Mouse (Mus musculus) cerebellum, adult 11-12 months (tissue): Measurements from ENCODE around the gene Wdr64.

Experiments used
- DNase-seq: peaks from one replicate; pipeline ENCODE4 v3.0.0; 2022

Gene Wdr64

DNA sequence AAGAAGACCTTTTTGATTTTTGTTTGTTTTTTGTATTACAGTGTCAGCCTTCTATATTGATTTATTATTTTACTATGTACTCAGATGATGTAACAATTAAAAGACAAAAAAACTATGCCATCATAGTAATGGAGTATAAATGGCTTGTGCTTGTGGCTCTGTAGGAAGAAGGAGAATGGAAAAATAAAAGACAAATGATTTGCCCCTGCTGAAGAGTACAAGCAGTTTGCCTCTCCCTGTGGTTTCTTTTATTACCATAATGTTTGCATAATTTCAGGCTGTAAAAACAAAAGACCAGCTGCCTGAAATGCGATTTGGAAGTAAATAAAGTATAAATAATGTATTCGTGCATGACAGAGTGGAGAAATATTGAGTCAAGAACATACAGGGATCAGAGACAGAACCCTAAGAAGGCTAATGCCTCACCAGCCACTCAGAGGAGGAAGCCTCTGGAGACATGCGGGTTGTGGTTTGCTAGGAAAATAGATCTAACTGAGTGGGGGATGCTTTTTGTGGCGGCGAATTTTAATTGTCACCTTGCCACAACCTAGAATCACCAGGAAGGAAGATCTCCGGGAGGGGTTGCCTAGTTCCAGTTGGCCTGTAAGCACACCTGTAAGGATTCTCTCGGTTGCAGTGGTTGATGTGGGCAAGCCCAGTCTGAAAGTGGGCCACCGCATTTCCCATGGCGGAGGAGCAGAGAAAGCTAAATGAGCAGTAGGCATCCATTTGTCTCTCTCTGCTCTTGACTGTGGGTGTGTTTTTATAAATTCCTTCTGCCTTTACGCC, 56.4 kb downstream of the Wdr64 start:
- DNase-seq = no peak

DNA sequence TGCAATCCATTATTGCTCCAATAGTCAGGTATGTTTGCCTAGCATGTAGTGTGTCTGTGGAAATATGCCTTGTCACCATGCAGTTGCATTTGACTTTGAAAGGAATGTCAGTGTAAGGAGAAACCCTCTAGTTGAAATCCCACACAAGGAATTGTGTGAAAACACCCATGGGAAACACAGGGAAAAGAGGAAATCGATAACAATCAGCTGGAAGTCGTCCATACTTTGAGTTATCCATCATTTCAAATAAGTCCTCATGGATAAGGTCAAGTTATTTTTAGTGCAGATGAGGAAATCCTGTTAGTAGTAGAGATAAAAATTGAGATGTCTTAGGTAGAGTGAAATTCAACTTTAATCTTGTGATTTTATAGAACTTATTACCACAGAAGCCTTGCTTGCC, 96.3 kb downstream of the Wdr64 start:
- DNase-seq = no peak

DNA sequence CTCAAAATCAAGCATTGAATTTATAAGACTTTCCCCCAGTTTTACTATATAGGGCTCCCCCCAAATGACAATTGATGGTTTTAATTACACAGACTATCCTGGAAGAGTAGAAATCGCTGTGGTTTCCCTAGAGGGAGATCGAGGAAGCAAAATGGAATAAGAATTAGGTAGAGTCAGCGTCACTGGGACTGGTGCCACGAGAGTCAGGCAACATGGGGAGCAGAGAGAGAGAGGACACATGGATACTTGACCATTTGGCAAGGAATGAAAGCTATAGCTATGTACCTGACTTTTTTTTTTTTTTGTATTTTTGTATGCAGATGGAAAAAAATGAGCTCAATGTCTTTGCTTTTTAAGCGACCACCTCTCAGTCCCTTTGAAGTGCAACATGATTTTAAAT, 110.0 kb downstream of the Wdr64 start:
- no peak for DNase-seq

DNA sequence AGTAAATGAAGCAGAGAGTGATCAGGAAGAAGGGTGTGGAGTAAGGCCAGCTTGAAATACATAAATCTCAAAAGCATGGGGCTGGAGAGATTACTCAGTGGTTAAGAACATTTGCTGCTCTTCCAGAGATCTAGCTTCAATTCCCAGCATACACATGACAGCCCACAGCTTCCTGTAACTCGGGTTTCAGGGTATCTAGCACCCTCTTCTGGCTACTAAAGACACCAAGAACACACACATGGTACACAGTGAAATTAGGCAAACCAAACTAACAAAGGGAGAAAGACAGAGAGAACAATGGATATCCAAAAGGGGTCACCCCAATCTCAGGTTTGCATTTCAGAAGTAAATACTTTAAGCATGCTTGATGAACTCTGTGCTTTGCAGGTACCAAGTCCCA, 113.2 kb downstream of the Wdr64 start:
- DNase-seq = no peak

DNA sequence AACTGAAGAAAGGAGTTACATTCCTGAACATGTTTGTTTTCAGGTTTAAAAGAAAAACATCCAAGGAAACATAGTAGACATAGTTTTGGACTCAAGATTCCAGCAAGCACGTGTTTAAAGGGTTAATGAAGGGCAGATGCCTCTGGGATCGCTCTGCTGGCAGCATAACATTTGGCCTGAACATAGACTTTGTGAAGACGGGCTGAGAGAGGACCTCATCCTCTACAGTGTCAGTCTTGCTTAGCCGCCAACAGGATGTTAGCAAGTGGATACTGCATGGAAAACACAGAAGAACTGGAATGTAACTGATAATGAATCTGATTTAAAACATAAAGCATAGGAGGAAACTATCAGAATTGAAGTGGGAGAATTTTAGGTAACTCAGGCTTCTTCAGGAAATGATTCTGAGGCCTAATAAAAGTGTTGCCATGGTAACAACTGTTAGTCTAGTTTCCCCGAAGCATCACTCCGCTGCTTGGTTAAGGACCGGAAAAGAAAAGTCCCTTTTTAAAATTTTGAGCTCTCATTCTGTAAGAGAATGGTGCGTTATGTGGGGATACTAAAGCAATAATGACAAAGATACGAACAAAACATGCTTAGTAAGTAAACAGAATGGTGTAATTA, 125.5 kb downstream of the Wdr64 start:
- DNase-seq = no peak

DNA sequence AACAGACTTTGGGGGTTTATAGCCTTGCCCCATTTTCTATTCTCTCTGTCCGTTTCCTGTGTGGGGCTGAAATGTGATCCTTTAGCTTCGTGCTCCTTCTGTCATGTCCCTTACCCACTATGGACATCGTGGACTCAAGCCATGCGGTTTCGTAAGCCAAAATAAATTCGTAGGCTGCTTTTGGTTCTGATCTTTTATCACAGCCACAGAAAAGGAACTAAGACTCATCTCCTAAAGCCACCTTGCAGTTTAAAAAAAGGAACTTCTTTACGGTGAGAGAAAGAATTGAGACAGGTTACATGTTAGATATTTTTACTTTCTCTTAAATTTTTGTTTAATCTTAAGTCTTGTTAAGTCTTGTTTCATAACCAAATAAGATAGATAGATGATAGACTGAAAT, 130.1 kb downstream of the Wdr64 start:
- no peak for DNase-seq

DNA sequence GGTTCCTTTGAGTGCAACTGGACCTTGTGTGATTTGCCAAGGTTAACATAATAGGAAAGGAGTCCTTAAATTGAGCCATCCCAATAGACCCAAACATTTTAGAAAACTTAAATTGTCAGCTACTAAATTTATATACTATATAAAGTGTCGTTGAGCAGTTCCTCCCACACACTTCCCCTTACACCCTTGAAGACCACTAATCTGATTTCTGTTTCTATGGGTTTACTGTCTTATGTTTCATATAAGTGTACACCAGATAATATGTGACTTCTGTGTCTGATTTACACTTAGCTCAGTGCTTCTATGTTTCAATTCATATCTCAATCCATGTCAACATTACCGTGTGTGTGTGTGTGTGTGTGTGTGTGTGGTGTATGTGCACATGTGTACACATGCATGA, 130.8 kb downstream of the Wdr64 start:
- no peak for DNase-seq

DNA sequence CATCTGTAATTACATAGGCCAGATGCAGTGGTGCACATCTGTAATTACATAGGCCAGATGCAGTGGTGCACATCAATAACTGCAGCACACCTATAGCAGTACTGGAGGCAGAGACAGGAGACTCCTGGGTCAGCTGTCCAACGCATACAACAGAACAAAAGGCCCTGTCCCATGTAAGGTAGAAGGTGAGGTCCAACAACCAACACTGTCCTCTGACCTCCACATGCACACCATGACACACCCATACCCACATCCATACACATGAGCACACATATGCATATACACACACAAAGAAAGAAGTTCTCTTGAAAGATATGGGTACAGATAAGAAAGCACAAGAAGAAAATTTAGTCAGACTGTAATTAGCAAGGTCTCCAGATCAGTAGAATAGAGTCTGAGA, 157.1 kb downstream of the Wdr64 start:
- DNase-seq = no peak
